Mouse (Mus musculus) liver, postnatal 0 days (tissue): ENCODE measurements at regions not wholly inside any gene's neighbourhood (a gene's known extent, or its start where the extent isn't known, plus 50 kb on each side); places are given as distances from the start of the nearest gene placed in this dataset.

Experiments used
- ATAC-seq: fragments of 200-750 bp; cut with Nextera tagmentation; 2 replicates; pipeline ENCODE4 v1.8.0; 2017; ENCODE audit warnings: mild to moderate bottlenecking, moderate library complexity
- DNase-seq: peaks from one replicate; pipeline ENCODE4 v3.0.0-alpha.2; 2016
- H3K27ac ChIP-seq: fragments of 300-500 bp; sonication (generic); 2 replicates; pipeline ENCODE4 v1.5.1; 2014; ENCODE audit warnings: antibody characterized with exemption, moderate library complexity, mild to moderate bottlenecking, low read depth
- H3K27me3 ChIP-seq: fragments of 300-500 bp; sonication (generic); 2 replicates; pipeline ENCODE4 v1.6.1; 2014; ENCODE audit warnings: low read length, control low read depth, mixed read lengths; ENCODE audit not compliant: insufficient read depth
- H3K36me3 ChIP-seq: fragments of 300-500 bp; sonication (generic); replicated peaks from 2 replicates; pipeline ENCODE4 v1.6.1; 2014; ENCODE audit warnings: mild to moderate bottlenecking, control low read depth, low read length, moderate library complexity, mixed read lengths; ENCODE audit not compliant: insufficient read depth
- H3K4me1 ChIP-seq: fragments of 300-500 bp; sonication (generic); 2 replicates; pipeline ENCODE4 v1.6.1; 2014; ENCODE audit warnings: antibody characterized with exemption, mild to moderate bottlenecking, control low read depth; ENCODE audit not compliant: insufficient read depth
- H3K4me2 ChIP-seq: fragments of 300-500 bp; sonication (generic); 2 replicates; pipeline ENCODE4 v1.6.1; 2014; ENCODE audit warnings: low read depth, mild to moderate bottlenecking, low read length, moderate library complexity, mixed read lengths
- H3K4me3 ChIP-seq: fragments of 300-500 bp; sonication (generic); 2 replicates; pipeline ENCODE4 v1.5.1; 2014; ENCODE audit warnings: low read depth, low read length
- H3K9ac ChIP-seq: fragments of 300-500 bp; sonication (generic); replicated peaks from 2 replicates; pipeline ENCODE4 v1.6.1; 2014; ENCODE audit warnings: mild to moderate bottlenecking, moderate library complexity
- H3K9me3 ChIP-seq: fragments of 300-500 bp; sonication (generic); 2 replicates; pipeline ENCODE4 v1.6.1; 2016; ENCODE audit warnings: mild to moderate bottlenecking, control low read depth, low read length, mixed read lengths
- CTCF ChIP-seq: sonication (generic); IDR thresholded peaks from 2 replicates; pipeline ENCODE4 v1.5.1; 2016; ENCODE audit warnings: antibody characterized with exemption, low read depth
- EP300 ChIP-seq: IDR thresholded peaks from 2 replicates; pipeline ENCODE4 v1.6.1; 2016; ENCODE audit warnings: antibody characterized with exemption, low read depth, mild to moderate bottlenecking
- WGBS: fragments of 180-500 bp; shearing (Covaris S2); extraction: QIAGEN DNeasy Blood & Tissue Kit; methylation state at CpG from one replicate; pipeline ENCODE4 v1.1.7; 2014; ENCODE audit not compliant: insufficient replicate concordance; 5-methylcytosine and 5-hydroxymethylcytosine counted together

- no peak overlapping the region for H3K4me2 ChIP-seq
- H3K36me3 ChIP-seq, result no peaks in the 10 kb centered on the region
- no peak for DNase-seq
- H3K27ac ChIP-seq, result peak overlapping the region; percentile 77
- no peaks in the 10 kb centered on the region for H3K9me3 ChIP-seq
- no peak for ATAC-seq
- peaks cover 14% of the 10 kb centered on the region for H3K4me1 ChIP-seq
- H3K9ac ChIP-seq, result no peak overlapping the region
- H3K27me3 ChIP-seq, result no peaks in the 10 kb centered on the region
- TF ChIP-seq CTCF (no peak), EP300 (no peak)
- 77% methylated on average over 12 of the region's 12 CpGs for WGBS
- no peak overlapping the region for H3K4me3 ChIP-seq
Observed at GRCm38 (mm10) chr10:21446641-21447040, 69.5 kb downstream of the Aldh8a1 start.

DNA sequence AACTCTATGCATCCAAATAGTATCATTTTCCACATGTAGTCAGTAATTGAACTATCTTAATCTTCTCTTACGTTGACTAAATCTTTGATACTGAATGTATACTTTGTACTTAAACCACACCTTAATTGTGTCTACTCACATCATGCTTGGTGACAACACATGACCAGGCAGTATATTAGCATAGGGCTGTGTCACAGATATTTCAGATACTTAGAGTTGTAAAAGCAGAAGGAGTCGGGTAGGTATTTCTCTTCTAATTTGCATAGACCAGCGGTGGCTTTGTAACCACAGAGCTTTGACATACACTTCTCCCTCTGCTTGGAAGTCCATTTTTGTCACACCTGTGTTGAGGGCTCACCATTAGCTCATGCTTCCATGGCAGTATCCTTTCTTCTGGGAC lies 71.0 kb downstream of the Aldh8a1 start:
- TF ChIP-seq EP300, result no peak
- no peak for TF ChIP-seq CTCF
- no peak overlapping the region for H3K4me2 ChIP-seq
- peak overlapping the region; percentile 77 for H3K27ac ChIP-seq
- no peaks in the 10 kb centered on the region for H3K27me3 ChIP-seq
- H3K4me1 ChIP-seq, result peaks cover 13% of the 10 kb centered on the region; the same call in 1 of the 2 replicates
- no peaks in the 10 kb centered on the region for H3K9me3 ChIP-seq
- 47% methylated on average over 3 of the region's 3 CpGs for WGBS
- no peaks in the 10 kb centered on the region for H3K36me3 ChIP-seq
- DNase-seq (no peak), ATAC-seq (no peak)
- H3K9ac ChIP-seq, result no peak overlapping the region
- no peak overlapping the region for H3K4me3 ChIP-seq

DNA sequence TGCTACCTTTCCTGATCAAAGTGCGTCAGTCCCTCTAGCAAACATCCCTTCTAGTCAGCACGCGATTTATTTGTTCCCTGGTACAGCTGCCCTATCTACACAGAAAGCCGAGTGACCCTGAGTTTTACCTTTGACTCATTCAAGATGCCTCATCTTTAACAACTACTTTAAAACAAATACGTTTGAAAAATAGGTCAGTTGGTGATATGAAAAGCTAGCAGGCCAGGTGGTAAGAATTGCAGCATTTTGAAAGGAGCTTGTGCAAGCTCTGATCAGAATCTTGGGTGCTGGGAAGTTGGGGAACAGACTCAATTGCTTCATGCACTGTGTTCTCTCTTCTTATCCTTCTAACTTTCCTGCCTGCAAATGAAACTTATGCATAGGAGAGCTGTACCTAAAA lies 71.9 kb downstream of the Aldh8a1 start:
- 51% methylated on average over 5 of the region's 5 CpGs for WGBS

DNA sequence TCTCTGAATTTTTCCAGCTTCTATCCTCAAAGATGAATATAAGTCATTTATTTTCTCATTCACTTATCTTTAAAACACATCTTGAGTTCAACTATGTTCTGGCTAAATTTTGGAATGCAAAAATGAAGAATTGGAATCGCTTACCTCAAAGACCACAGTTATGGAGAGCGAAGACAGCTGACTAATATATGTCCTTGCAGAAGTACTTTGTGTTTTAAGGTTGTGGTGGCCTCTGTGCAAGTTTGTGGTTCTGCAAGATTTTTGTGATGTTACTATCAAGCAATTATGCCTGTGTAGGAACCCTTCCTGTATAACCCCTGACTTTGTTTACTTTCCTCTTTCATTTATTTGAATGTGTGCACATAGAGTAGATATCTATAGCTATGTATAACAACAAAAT lies 75.5 kb downstream of the Aldh8a1 start:
- DNase-seq (no peak), ATAC-seq (no peak)
- no peak overlapping the region for H3K9ac ChIP-seq
- H3K4me3 ChIP-seq, result no peak overlapping the region
- H3K4me2 ChIP-seq, result no peak overlapping the region
- peaks cover 6% of the 10 kb centered on the region; the same call in 1 of the 2 replicates for H3K4me1 ChIP-seq
- no peaks in the 10 kb centered on the region for H3K27me3 ChIP-seq
- no peaks in the 10 kb centered on the region for H3K36me3 ChIP-seq
- 79% methylated on average over 2 of the region's 2 CpGs for WGBS
- TF ChIP-seq CTCF, result no peak
- no peak for TF ChIP-seq EP300
- no peak overlapping the region for H3K27ac ChIP-seq
- no peaks in the 10 kb centered on the region for H3K9me3 ChIP-seq

More for the DNA sequence above, 71.9 kb downstream of the Aldh8a1 start:
- H3K27me3 ChIP-seq, result no peaks in the 10 kb centered on the region
- no peak overlapping the region for H3K9ac ChIP-seq
- ATAC-seq (peak; percentile 22), DNase-seq (no peak)
- H3K27ac ChIP-seq, result peak overlapping the region; percentile 77
- peak; percentile 56; the same call in 1 of the 2 replicates for TF ChIP-seq EP300
- no peak for TF ChIP-seq CTCF
- H3K9me3 ChIP-seq, result no peaks in the 10 kb centered on the region
- no peak overlapping the region for H3K4me2 ChIP-seq
- 0 out of 2 replicates have a peak, but pooled peaks cover 6% of the 10 kb centered on the region for H3K4me1 ChIP-seq
- no peak overlapping the region for H3K4me3 ChIP-seq
- H3K36me3 ChIP-seq, result no peaks in the 10 kb centered on the region

DNA sequence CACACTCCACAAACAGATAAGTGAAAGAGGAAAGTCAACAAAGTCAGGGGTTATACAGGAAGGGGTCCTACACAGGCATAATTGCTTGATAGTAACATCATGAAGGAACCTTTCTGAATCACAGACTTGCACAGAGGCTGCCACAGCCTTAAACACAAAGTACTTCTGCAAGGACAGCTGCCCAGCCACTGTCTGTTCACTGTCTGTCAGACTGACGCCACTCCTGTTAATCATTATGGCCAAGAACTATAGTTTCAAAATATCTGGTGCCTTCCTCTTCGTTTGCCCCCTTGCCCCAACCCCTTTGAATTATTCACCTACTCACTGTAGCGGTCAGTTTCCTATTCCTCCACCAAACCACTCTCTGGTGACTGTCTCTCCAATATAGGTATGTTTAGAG lies 76.4 kb downstream of the Aldh8a1 start:
- Histone ChIP-seq H3K9me3 (no peaks in the 10 kb centered on the region), H3K36me3 (no peaks in the 10 kb centered on the region), H3K4me1 (peaks cover 3% of the 10 kb centered on the region; the same call in 1 of the 2 replicates), H3K4me3 (no peak overlapping the region), H3K4me2 (no peak overlapping the region), H3K9ac (no peak overlapping the region), H3K27me3 (no peaks in the 10 kb centered on the region), H3K27ac (peak overlapping the region; percentile 70)
- no peak for DNase-seq
- ATAC-seq, result peak; percentile 73
- 43% methylated on average over 3 of the region's 3 CpGs for WGBS
- TF ChIP-seq EP300 (no peak), CTCF (no peak)

GRCm38 (mm10) chr10:21454153-21454552 lies 77.1 kb downstream of the Aldh8a1 start:
- H3K4me3 ChIP-seq, result no peak overlapping the region
- peak overlapping the region; percentile 70; the same call in 1 of the 2 replicates for H3K27ac ChIP-seq
- H3K9me3 ChIP-seq, result no peaks in the 10 kb centered on the region
- TF ChIP-seq CTCF, result no peak
- TF ChIP-seq EP300, result no peak
- peaks cover 3% of the 10 kb centered on the region; the same call in 1 of the 2 replicates for H3K4me1 ChIP-seq
- 77% methylated on average over 5 of the region's 5 CpGs for WGBS
- ATAC-seq, result no peak
- H3K27me3 ChIP-seq, result no peaks in the 10 kb centered on the region
- no peaks in the 10 kb centered on the region for H3K36me3 ChIP-seq
- DNase-seq, result no peak
- no peak overlapping the region for H3K4me2 ChIP-seq
- H3K9ac ChIP-seq, result no peak overlapping the region

DNA sequence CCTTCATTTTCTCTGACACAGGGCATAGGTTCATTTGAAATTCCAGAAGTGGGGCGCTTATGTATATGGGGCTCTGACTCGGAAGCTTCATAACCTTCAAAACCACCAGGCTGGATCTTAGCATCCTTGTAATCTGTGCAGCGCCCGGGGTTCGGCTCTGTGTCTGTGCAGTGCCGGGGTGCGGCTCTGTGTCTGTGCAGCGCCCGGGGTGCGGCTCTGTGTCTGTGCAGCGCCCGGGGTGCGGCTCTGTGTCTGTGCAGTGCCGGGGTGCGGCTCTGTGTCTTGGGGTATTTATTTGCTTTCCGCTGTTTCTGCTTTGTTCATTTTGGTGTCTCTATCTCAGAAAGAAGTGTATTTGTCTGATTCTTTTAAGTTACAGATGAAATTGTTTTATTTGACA lies 77.7 kb downstream of the Aldh8a1 start:
- H3K9me3 ChIP-seq, result no peaks in the 10 kb centered on the region
- H3K27me3 ChIP-seq, result no peaks in the 10 kb centered on the region
- peaks cover 3% of the 10 kb centered on the region; the same call in 1 of the 2 replicates for H3K4me1 ChIP-seq
- no peak overlapping the region for H3K4me2 ChIP-seq
- no peak overlapping the region for H3K9ac ChIP-seq
- H3K27ac ChIP-seq, result no peak overlapping the region
- WGBS, result 89% methylated on average over 16 of the region's 16 CpGs
- TF ChIP-seq CTCF, result no peak
- TF ChIP-seq EP300, result no peak
- DNase-seq (no peak), ATAC-seq (no peak)
- H3K4me3 ChIP-seq, result no peak overlapping the region
- no peaks in the 10 kb centered on the region for H3K36me3 ChIP-seq
